Mouse (Mus musculus) stomach, embryonic 16.5 days (tissue): Measurements from ENCODE around the gene Clip3. TPM values are rescaled to one million over a fixed set of nuclear protein-coding genes. Genes with fewer than 3 reads are reported as not detected.

ENCODE experiments used
- ATAC-seq: fragments of 200-750 bp; cut with Nextera tagmentation; 2 replicates; pipeline ENCODE4 v1.8.0; 2017; ENCODE audit warnings: moderate number of reproducible peaks, moderate TSS enrichment; ENCODE audit not compliant: insufficient read depth, low FRiP score
- H3K27ac ChIP-seq: fragments of 300-500 bp; sonication (generic); 2 replicates; pipeline ENCODE4 v1.5.1; 2014; ENCODE audit warnings: low read length
- H3K27me3 ChIP-seq: fragments of 300-500 bp; sonication (generic); 2 replicates; pipeline ENCODE4 v1.6.1; 2014; ENCODE audit warnings: low read length, control low read depth, mixed read lengths; ENCODE audit not compliant: control insufficient read depth, insufficient read depth
- H3K36me3 ChIP-seq: fragments of 300-500 bp; sonication (generic); 2 replicates; pipeline ENCODE4 v1.6.1; 2014; ENCODE audit warnings: low read length; ENCODE audit not compliant: control insufficient read depth, insufficient read depth
- H3K4me1 ChIP-seq: fragments of 300-500 bp; sonication (generic); 2 replicates; pipeline ENCODE4 v1.6.1; 2014; ENCODE audit warnings: low read length, control low read depth, mixed read lengths; ENCODE audit not compliant: control insufficient read depth, insufficient read depth
- H3K4me2 ChIP-seq: fragments of 300-500 bp; sonication (generic); 2 replicates; pipeline ENCODE4 v1.6.1; 2014; ENCODE audit warnings: low read depth, low read length, mixed read lengths
- H3K4me3 ChIP-seq: fragments of 300-500 bp; sonication (generic); replicated peaks from 2 replicates; pipeline ENCODE4 v1.5.1; 2014; ENCODE audit warnings: mild to moderate bottlenecking, low read length
- H3K9ac ChIP-seq: fragments of 300-500 bp; sonication (generic); 2 replicates; pipeline ENCODE4 v1.6.1; 2014; ENCODE audit warnings: low read length
- H3K9me3 ChIP-seq: fragments of 300-500 bp; sonication (generic); replicated peaks from 2 replicates; pipeline ENCODE4 v1.6.1; 2016; ENCODE audit warnings: low read length, control low read depth; ENCODE audit not compliant: control insufficient read depth
- WGBS: fragments of 180-500 bp; shearing (Covaris S2); extraction: QIAGEN DNeasy Blood & Tissue Kit; methylation state at CpG from one replicate; pipeline ENCODE4 v1.1.7; 2014; 5-methylcytosine and 5-hydroxymethylcytosine counted together
- polyA plus RNA-seq: library from polyadenylated mRNA; unstranded; fragments of >200 nt; fragmentation: Nextera tagmentation; extraction: Ambion mirVana; gene quantifications from 2 replicates; pipeline ENCODE4 v1.2.1, GENCODE M21; 2015

Clip3 gene
- polyA plus RNA-seq, 1 experiment from 2014 or later, result 21.4 TPM

DNA sequence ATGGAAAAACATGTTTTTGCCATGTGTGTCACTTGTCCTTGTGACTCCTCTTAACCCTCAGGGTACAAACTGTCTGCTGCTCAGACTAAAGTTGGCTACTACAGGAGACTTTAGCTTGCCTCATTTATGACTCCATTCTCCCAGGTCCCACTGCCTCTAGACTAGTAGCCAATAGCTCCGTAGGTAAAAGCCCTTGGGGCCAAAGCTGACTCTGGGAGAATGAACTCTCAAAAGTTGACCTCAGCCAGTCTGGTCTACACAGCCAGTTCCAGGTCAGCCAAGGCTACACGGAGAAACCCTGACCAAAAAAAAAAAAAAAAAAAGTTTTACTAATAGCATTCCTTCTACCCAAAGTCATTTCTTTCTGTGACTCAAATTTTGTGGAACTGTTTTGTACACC is 12.6 kb upstream of the Clip3 start:
- 43% methylated on average over 2 of the region's 2 CpGs for WGBS
- no peaks in the 10 kb centered on the region for H3K9me3 ChIP-seq
- H3K4me2 ChIP-seq, result peak overlapping the region; percentile 96
- H3K27ac ChIP-seq, result no peak overlapping the region
- no peaks in the 10 kb centered on the region for H3K27me3 ChIP-seq
- no peaks in the 10 kb centered on the region for H3K36me3 ChIP-seq
- no peak overlapping the region for H3K9ac ChIP-seq
- no peak overlapping the region; the same call in 1 of the 2 replicates for H3K4me3 ChIP-seq
- ATAC-seq, result no peak
- 0 out of 2 replicates have a peak, but pooled peaks cover 3% of the 10 kb centered on the region for H3K4me1 ChIP-seq

DNA sequence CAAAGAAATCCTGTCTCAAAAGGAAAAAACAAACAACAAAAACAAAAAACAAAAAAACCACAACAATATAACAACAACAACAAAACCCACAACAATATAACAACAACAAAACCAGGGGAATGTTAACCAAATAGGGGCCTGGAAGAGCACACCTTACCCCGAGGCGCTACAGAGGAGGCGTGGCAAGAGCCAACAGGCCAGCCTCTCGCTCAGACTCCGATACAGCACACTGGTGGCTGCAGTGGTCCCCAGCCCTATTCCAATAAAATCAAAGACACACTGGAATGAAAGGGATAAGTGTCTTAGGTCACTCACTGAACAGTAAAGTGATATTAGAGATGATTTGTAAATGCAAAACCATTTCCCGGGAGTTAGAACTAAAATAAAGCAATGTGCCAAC is 12.0 kb upstream of the Clip3 start:
- Histone ChIP-seq H3K9ac (peak overlapping the region; percentile 64), H3K4me1 (0 out of 2 replicates have a peak, but pooled peaks cover 3% of the 10 kb centered on the region), H3K27ac (peak overlapping the region; percentile 99), H3K36me3 (no peaks in the 10 kb centered on the region), H3K4me3 (peak overlapping the region; percentile 86), H3K4me2 (peak overlapping the region; percentile 96), H3K9me3 (no peaks in the 10 kb centered on the region), H3K27me3 (no peaks in the 10 kb centered on the region)
- 0% methylated on average over 6 of the region's 6 CpGs for WGBS
- no peak for ATAC-seq

DNA sequence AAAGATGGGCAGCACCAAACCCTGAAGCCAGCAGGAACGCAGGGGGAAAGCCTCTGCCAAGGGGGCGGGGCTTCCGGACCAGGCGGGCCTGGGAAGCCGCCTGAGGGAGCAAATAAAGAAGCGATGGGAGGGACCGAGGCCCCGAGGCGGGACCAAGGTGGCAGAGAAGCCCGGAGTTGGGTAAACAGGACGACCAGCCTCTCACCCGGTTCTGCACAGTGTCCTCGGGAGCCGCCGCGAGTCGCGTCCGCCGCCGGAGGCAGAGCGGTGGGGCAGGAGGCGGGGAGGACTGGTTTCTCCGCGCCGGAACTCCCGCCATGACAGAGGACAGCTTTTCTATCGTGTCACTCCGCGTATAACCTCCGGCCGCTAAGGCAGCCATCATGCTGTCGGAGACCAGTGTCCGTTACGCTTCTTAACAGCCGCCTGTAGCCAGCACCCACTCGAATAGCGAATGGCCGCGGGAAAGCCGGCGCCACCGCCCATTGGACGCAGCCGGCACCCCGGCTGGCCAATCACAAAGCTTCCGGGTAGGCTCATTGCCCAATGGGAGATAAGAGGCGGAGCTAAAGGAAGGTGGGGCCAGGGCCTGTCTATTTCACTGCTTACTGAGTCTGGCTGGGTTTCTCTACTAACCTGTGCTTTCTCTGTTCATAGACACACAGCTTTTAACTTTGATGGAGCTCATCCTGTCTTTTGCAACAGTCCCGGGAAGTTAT is 11.4 kb upstream of the Clip3 start, which contains the start of the genes Thap8 and Wdr62:
Thap8 (plus strand) TSS at position 144 of the 719 bp plus-strand sequence.
Wdr62 (minus strand) TSS at position 469 of the 719 bp plus-strand sequence.
- Histone ChIP-seq H3K4me3 (peak within 1 kb of the TSS; percentile 86), H3K9ac (peak within 1 kb of the TSS; percentile 68), H3K9me3 (no peaks in the 10 kb centered on the region), H3K4me1 (0 out of 2 replicates have a peak, but pooled peaks cover 3% of the 10 kb centered on the region), H3K36me3 (no peaks in the 10 kb centered on the region), H3K27ac (peak within 1 kb of the TSS; percentile 99), H3K27me3 (no peaks in the 10 kb centered on the region), H3K4me2 (peak within 1 kb of the TSS; percentile 96)
- under 1% methylated on average over 49 of the region's 49 CpGs for whole genome bisulfite sequencing
- ATAC-seq, result peak; percentile 96

DNA sequence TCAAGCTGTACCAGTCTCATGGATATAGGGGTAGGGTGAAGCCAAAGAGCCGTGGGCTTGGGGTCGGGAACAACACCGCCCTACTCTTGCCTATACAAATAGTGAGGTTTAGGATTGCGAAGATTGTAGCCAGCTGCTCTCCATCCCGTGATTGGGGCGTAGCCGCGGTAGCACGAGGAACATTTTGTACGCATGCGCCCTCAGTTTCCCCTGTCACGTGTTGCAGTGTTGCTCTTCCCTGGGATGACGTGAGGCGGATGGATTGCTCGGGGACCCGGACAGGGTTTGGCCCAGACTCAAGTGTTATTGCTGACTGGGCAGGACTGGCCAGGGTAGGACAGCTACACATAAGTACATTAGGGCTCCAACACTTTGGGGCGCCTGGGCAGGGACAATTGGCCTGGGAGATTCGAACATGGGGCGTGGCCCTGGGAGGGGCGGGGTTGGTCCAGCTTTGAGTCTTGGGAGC is 10.8 kb upstream of the Clip3 start:
- Histone ChIP-seq H3K4me2 (peak overlapping the region; percentile 96), H3K27me3 (no peaks in the 10 kb centered on the region), H3K4me1 (0 out of 2 replicates have a peak, but pooled peaks cover 3% of the 10 kb centered on the region), H3K4me3 (peak overlapping the region; percentile 86), H3K27ac (peak overlapping the region; percentile 99), H3K36me3 (no peaks in the 10 kb centered on the region), H3K9ac (peak overlapping the region; percentile 68), H3K9me3 (no peaks in the 10 kb centered on the region)
- under 1% methylated on average over 20 of the region's 20 CpGs for WGBS
- peak; percentile 82 for ATAC-seq

DNA sequence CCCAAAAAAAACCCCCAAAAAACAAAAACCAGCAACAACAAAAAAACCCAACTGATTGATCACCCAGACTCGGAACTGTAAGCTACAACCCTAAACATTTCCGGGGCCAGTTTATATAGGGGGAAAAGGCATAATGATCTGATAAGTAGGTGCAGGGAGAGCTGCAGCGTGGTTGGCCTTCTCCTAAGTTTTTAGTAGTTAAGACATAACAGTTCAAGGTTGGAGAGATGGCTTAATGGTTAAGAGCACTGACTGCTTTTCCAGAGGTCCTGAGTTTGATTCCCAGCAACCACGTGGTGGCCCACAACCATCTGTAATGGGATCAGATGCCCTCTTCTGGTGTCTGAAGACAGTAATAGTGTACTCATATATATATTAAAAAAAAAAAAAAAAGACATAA is 10.0 kb upstream of the Clip3 start:
- H3K9me3 ChIP-seq, result no peaks in the 10 kb centered on the region
- H3K4me1 ChIP-seq, result 0 out of 2 replicates have a peak, but pooled peaks cover 3% of the 10 kb centered on the region
- H3K9ac ChIP-seq, result no peak overlapping the region
- H3K4me2 ChIP-seq, result no peak overlapping the region
- ATAC-seq, result no peak
- no peaks in the 10 kb centered on the region for H3K27me3 ChIP-seq
- no peaks in the 10 kb centered on the region for H3K36me3 ChIP-seq
- H3K27ac ChIP-seq, result no peak overlapping the region
- 72% methylated on average over 4 of the region's 4 CpGs for WGBS
- no peak overlapping the region for H3K4me3 ChIP-seq

DNA sequence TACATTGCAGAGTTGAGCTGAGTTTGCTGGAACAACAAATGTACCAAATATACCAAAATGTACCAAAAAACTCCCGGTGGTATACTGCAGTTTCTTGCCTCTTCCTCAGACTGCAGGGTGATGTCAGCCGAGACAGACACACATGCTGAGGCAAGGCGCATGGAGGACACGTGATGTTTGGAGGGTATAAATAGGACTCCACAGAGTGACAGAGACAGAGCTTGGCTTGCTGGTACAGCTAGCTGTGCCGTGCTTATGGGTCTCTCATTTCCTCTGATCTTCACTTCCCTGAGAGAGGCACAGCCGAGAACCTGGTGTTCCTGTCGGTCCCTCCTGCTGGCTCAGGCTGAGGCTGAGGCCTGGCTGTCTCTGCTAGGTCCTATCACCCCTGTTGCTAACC is 8.8 kb upstream of the Clip3 start:
- WGBS, result 71% methylated on average over 7 of the region's 7 CpGs
- H3K4me2 ChIP-seq, result no peak overlapping the region
- H3K9ac ChIP-seq, result no peak overlapping the region
- H3K27me3 ChIP-seq, result no peaks in the 10 kb centered on the region
- no peaks in the 10 kb centered on the region for H3K9me3 ChIP-seq
- no peak overlapping the region for H3K27ac ChIP-seq
- H3K4me1 ChIP-seq, result 0 out of 2 replicates have a peak, but pooled peaks cover 3% of the 10 kb centered on the region
- no peak overlapping the region for H3K4me3 ChIP-seq
- ATAC-seq, result no peak
- no peaks in the 10 kb centered on the region for H3K36me3 ChIP-seq

DNA sequence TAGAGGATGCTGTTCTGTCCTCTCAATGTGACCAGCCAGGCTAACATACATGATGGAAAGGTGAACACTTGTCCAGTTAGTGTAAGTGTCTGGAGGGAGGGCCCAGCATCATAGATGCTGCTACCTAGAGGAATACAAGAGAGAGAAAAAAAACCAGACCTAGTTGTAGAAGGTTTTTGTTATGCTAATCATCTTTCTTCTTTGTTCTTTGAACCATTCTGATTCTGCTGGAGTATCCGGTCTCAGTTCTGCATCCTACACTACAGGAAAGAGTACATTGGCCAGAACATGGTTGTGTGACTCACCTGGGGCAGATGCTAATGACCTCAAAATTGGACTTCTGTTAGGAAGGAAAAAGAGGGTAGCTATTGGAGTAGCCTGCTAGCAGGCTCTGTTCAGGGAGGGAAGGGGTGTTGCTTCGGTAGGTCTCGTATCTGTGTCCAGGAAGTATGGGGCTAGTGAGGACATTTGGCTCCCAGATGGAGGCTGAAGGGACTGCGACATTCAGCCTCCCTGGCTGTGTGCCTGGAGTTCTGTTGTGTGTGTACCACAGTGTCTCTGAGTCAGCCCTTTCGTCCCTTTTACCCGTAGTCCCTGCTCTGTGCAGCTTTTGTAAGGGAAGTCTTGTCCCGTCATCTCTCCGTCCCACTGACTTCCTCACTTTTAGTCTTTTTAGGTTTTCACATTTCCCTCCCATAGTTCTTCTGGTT is 4.7 kb upstream of the Clip3 start:
- no peak overlapping the region for H3K4me2 ChIP-seq
- H3K27ac ChIP-seq, result no peak overlapping the region
- H3K9me3 ChIP-seq, result no peaks in the 10 kb centered on the region
- H3K27me3 ChIP-seq, result no peaks in the 10 kb centered on the region
- no peak overlapping the region for H3K4me3 ChIP-seq
- 0 out of 2 replicates have a peak, but pooled peaks cover under 1% of the 10 kb centered on the region for H3K4me1 ChIP-seq
- H3K36me3 ChIP-seq, result no peaks in the 10 kb centered on the region
- H3K9ac ChIP-seq, result no peak overlapping the region
- ATAC-seq, result no peak
- 61% methylated on average over 8 of the region's 8 CpGs for WGBS

DNA sequence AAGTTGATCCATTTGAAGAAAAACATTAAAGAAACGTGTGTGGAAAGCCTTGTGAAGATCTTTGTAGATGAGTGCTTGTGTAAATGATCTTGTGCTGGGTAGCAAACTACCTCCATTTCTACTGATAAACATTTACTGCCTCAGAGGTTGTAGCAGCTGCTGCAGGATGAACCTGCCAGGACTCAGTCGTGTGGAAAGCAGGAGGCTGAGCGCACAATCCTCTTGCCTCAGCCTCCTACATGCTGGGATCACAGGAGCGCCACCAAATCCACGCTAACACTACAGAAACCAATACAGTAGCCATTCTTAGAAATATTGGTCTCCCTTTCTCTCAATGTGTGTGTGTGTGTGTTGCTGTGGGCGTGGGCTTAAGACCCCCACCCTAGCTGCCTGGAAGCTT is 3.5 kb upstream of the Clip3 start:
- H3K9ac ChIP-seq, result no peak overlapping the region
- no peak overlapping the region for H3K27ac ChIP-seq
- ATAC-seq, result no peak

More for the DNA sequence above, 3.5 kb upstream of the Clip3 start:
- Histone ChIP-seq H3K36me3 (no peaks in the 10 kb centered on the region), H3K4me2 (no peak overlapping the region), H3K9me3 (no peaks in the 10 kb centered on the region), H3K4me1 (0 out of 2 replicates have a peak, but pooled peaks cover 4% of the 10 kb centered on the region), H3K27me3 (no peaks in the 10 kb centered on the region), H3K4me3 (no peak overlapping the region)
- WGBS, result 59% methylated on average over 6 of the region's 6 CpGs
